Mouse (Mus musculus): Measurements from ENCODE around the gene 5830473C10Rik. TPM values are rescaled to one million over a fixed set of nuclear protein-coding genes. Genes with fewer than 3 reads are reported as not detected.

The 5830473C10Rik gene
- polyA plus RNA-seq, 1 experiment from 2014 or later = not detected

- Histone ChIP-seq H3K9ac (ENCODE audit: low read length) (no peak overlapping the region), H3K9me3 (ENCODE audit: control insufficient read depth, low read length) (no peaks in the 10 kb centered on the region), H3K4me1 (ENCODE audit: control insufficient read depth, insufficient read depth, low read length) (no peaks in the 10 kb centered on the region), H3K4me3 (ENCODE audit: low read depth, low read length) (no peak overlapping the region), H3K27ac (replicated peaks; ENCODE audit: low read depth, low read length) (no peak overlapping the region), H3K4me2 (ENCODE audit: low read depth, severe bottlenecking) (no peak overlapping the region), H3K27me3 (ENCODE audit: control insufficient read depth, insufficient read depth, low read length) (no peaks in the 10 kb centered on the region), H3K36me3 (ENCODE audit: control insufficient read depth, insufficient read depth, low read length) (no peaks in the 10 kb centered on the region)
- WGBS = 86% methylated on average over 4 of the region's 4 CpGs
- DNase-seq (ENCODE audit: low spot score) = no peak
- no peak for ATAC-seq (ENCODE audit: insufficient number of reproducible peaks, low FRiP score, low TSS enrichment, low read depth)
Measured at GRCm38 (mm10) chr5:90564161-90564560, 3.3 kb downstream of the 5830473C10Rik start.

GRCm38 (mm10) chr5:90565205-90565604 is 4.3 kb downstream of the 5830473C10Rik start:
- no peaks in the 10 kb centered on the region for H3K36me3 ChIP-seq (ENCODE audit: control insufficient read depth, insufficient read depth, low read length)
- no peaks in the 10 kb centered on the region for H3K9me3 ChIP-seq (ENCODE audit: control insufficient read depth, low read length)
- DNase-seq (ENCODE audit: low spot score) (no peak), ATAC-seq (ENCODE audit: insufficient number of reproducible peaks, low FRiP score, low TSS enrichment, low read depth) (no peak)
- H3K27me3 ChIP-seq (ENCODE audit: control insufficient read depth, insufficient read depth, low read length) = no peaks in the 10 kb centered on the region
- no peak overlapping the region for H3K9ac ChIP-seq (ENCODE audit: low read length)
- no peak overlapping the region for H3K4me3 ChIP-seq (ENCODE audit: low read depth, low read length)
- 89% methylated on average over 6 of the region's 6 CpGs for WGBS
- H3K4me2 ChIP-seq (ENCODE audit: low read depth, severe bottlenecking) = no peak overlapping the region
- H3K27ac ChIP-seq (replicated peaks; ENCODE audit: low read depth, low read length) = no peak overlapping the region
- no peaks in the 10 kb centered on the region for H3K4me1 ChIP-seq (ENCODE audit: control insufficient read depth, insufficient read depth, low read length)

DNA sequence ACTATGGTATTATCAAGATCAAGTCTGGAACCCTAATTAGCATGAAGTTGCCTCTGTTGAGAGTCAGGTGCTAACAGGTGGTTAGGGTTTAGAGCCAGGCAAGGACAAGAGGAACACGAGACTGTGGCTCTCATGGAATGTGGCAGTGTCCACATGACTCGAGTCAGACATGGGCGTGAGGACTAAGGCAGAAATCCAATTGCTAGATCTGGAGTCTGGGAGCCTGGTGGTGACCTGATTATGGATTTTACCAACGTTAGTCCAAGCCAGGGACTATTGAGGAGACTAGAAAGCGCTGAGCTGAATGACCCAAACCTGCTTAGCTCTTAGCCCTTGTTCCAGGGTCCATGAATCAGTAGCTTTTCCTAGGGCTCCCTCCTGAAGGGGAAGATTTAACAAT is 6.9 kb downstream of the 5830473C10Rik start:
- no peak overlapping the region for H3K27ac ChIP-seq (replicated peaks; ENCODE audit: low read depth, low read length)
- H3K36me3 ChIP-seq (ENCODE audit: control insufficient read depth, insufficient read depth, low read length) = no peaks in the 10 kb centered on the region
- no peak overlapping the region for H3K4me2 ChIP-seq (ENCODE audit: low read depth, severe bottlenecking)
- no peak for ATAC-seq (ENCODE audit: insufficient number of reproducible peaks, low FRiP score, low TSS enrichment, low read depth)
- no peak overlapping the region for H3K4me3 ChIP-seq (ENCODE audit: low read depth, low read length)
- H3K9ac ChIP-seq (ENCODE audit: low read length) = no peak overlapping the region
- WGBS = 84% methylated on average over 5 of the region's 5 CpGs
- H3K27me3 ChIP-seq (ENCODE audit: control insufficient read depth, insufficient read depth, low read length) = no peaks in the 10 kb centered on the region
- H3K9me3 ChIP-seq (ENCODE audit: control insufficient read depth, low read length) = no peaks in the 10 kb centered on the region
- DNase-seq (ENCODE audit: low spot score) = no peak
- no peaks in the 10 kb centered on the region for H3K4me1 ChIP-seq (ENCODE audit: control insufficient read depth, insufficient read depth, low read length)

DNA sequence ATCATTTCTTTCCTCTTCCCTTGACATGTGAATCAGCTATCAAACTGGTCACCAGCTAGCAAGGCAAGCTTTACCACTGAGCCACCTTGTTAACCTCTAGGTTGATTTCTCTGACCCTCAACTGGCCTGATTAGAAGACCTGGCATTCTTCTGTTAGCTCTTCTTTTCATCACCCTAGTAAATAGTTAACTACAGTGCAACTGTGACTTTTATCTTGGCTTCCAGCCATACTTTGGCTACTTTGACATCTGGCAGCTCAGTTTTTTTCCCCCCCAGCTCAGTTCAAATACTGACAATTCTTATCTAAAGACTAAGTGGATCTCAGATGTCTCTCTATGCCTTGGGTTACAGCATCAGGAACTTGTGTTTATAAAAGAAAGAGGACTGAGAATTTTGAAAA is 7.4 kb downstream of the 5830473C10Rik start:
- Histone ChIP-seq H3K36me3 (ENCODE audit: control insufficient read depth, insufficient read depth, low read length) (no peaks in the 10 kb centered on the region), H3K9ac (ENCODE audit: low read length) (no peak overlapping the region), H3K4me2 (ENCODE audit: low read depth, severe bottlenecking) (no peak overlapping the region), H3K27me3 (ENCODE audit: control insufficient read depth, insufficient read depth, low read length) (no peaks in the 10 kb centered on the region), H3K9me3 (ENCODE audit: control insufficient read depth, low read length) (no peaks in the 10 kb centered on the region), H3K4me1 (ENCODE audit: control insufficient read depth, insufficient read depth, low read length) (no peaks in the 10 kb centered on the region), H3K27ac (replicated peaks; ENCODE audit: low read depth, low read length) (no peak overlapping the region), H3K4me3 (ENCODE audit: low read depth, low read length) (no peak overlapping the region)
- ATAC-seq (ENCODE audit: insufficient number of reproducible peaks, low FRiP score, low TSS enrichment, low read depth) = no peak
- DNase-seq (ENCODE audit: low spot score) = no peak

- H3K27me3 ChIP-seq (ENCODE audit: control insufficient read depth, insufficient read depth, low read length) = no peaks in the 10 kb centered on the region
- WGBS = 81% methylated on average over 3 of the region's 3 CpGs
- no peak overlapping the region for H3K4me3 ChIP-seq (ENCODE audit: low read depth, low read length)
- no peaks in the 10 kb centered on the region for H3K4me1 ChIP-seq (ENCODE audit: control insufficient read depth, insufficient read depth, low read length)
- no peak overlapping the region for H3K9ac ChIP-seq (ENCODE audit: low read length)
- H3K27ac ChIP-seq (replicated peaks; ENCODE audit: low read depth, low read length) = no peak overlapping the region
- no peak overlapping the region for H3K4me2 ChIP-seq (ENCODE audit: low read depth, severe bottlenecking)
- no peaks in the 10 kb centered on the region for H3K9me3 ChIP-seq (ENCODE audit: control insufficient read depth, low read length)
- no peaks in the 10 kb centered on the region for H3K36me3 ChIP-seq (ENCODE audit: control insufficient read depth, insufficient read depth, low read length)
- no peak for ATAC-seq (ENCODE audit: insufficient number of reproducible peaks, low FRiP score, low TSS enrichment, low read depth)
- DNase-seq (ENCODE audit: low spot score) = no peak
Measured at GRCm38 (mm10) chr5:90571216-90571615, 10.3 kb downstream of the 5830473C10Rik start.

DNA sequence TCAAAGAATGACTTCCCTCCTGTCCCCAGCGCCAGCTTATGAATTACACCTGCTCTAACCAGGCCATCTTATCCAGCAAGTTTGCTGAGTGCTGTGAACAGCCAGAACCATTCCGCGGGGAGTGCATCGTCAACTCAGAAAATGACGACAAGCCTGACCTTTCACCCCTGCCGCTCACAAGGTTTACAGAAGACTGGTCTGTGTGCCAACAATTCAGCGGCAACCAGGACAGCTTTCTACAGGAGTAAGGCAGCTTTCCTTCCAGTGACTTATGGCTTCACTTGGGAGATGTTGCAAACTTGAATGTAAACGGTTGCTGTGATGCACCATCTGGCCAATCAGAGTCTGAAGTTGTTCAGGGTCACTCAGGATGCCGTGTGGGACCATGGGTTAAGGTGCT is 16.8 kb downstream of the 5830473C10Rik start:
- WGBS = 83% methylated on average over 9 of the region's 9 CpGs
- no peak overlapping the region for H3K4me3 ChIP-seq (ENCODE audit: low read depth, low read length)
- no peaks in the 10 kb centered on the region for H3K36me3 ChIP-seq (ENCODE audit: control insufficient read depth, insufficient read depth, low read length)
- ATAC-seq (ENCODE audit: insufficient number of reproducible peaks, low FRiP score, low TSS enrichment, low read depth) (no peak), DNase-seq (ENCODE audit: low spot score) (no peak)
- no peaks in the 10 kb centered on the region for H3K27me3 ChIP-seq (ENCODE audit: control insufficient read depth, insufficient read depth, low read length)
- H3K4me2 ChIP-seq (ENCODE audit: low read depth, severe bottlenecking) = no peak overlapping the region
- no peaks in the 10 kb centered on the region; the same call in 1 of the 2 replicates for H3K9me3 ChIP-seq (ENCODE audit: control insufficient read depth, low read length)
- H3K4me1 ChIP-seq (ENCODE audit: control insufficient read depth, insufficient read depth, low read length) = no peaks in the 10 kb centered on the region
- H3K9ac ChIP-seq (ENCODE audit: low read length) = no peak overlapping the region
- H3K27ac ChIP-seq (replicated peaks; ENCODE audit: low read depth, low read length) = no peak overlapping the region

GRCm38 (mm10) chr5:90579556-90579955 is 18.6 kb downstream of the 5830473C10Rik start:
- 89% methylated on average over 9 of the region's 9 CpGs for WGBS
- ATAC-seq (ENCODE audit: insufficient number of reproducible peaks, low FRiP score, low TSS enrichment, low read depth) = no peak

GRCm38 (mm10) chr5:90582179-90582578 is 21.3 kb downstream of the 5830473C10Rik start:
- H3K4me1 ChIP-seq (ENCODE audit: control insufficient read depth, insufficient read depth, low read length) = no peaks in the 10 kb centered on the region
- 90% methylated on average over 6 of the region's 6 CpGs for WGBS

More at GRCm38 (mm10) chr5:90579556-90579955, 18.6 kb downstream of the 5830473C10Rik start:
- Histone ChIP-seq H3K36me3 (ENCODE audit: control insufficient read depth, insufficient read depth, low read length) (no peaks in the 10 kb centered on the region), H3K4me2 (ENCODE audit: low read depth, severe bottlenecking) (no peak overlapping the region), H3K9me3 (ENCODE audit: control insufficient read depth, low read length) (no peaks in the 10 kb centered on the region; the same call in 1 of the 2 replicates), H3K27me3 (ENCODE audit: control insufficient read depth, insufficient read depth, low read length) (no peaks in the 10 kb centered on the region), H3K4me1 (ENCODE audit: control insufficient read depth, insufficient read depth, low read length) (no peaks in the 10 kb centered on the region), H3K9ac (ENCODE audit: low read length) (no peak overlapping the region), H3K27ac (replicated peaks; ENCODE audit: low read depth, low read length) (no peak overlapping the region), H3K4me3 (ENCODE audit: low read depth, low read length) (no peak overlapping the region)
- DNase-seq (ENCODE audit: low spot score) = no peak

DNA sequence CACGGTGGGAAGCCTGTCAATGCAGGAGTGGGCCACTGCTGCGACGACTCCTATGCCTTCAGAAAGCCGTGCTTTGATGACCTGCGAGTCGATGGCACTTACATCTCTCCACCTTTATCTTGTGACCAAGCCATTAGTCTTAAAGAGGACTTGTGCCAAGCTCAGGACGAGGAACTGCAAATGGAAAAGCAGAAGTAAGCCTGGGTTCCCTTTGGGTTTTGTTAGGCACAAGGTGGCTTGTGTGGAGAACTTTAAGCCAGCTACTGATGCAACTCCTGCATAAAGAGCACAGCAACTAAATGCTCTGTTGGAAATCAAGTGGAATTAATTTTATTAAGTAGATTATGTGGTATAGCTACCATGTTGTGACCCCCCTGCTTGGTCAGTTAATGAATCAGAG is 23.9 kb downstream of the 5830473C10Rik start:
- no peaks in the 10 kb centered on the region for H3K4me1 ChIP-seq (ENCODE audit: control insufficient read depth, insufficient read depth, low read length)
- H3K9ac ChIP-seq (ENCODE audit: low read length) = no peak overlapping the region
- no peaks in the 10 kb centered on the region for H3K36me3 ChIP-seq (ENCODE audit: control insufficient read depth, insufficient read depth, low read length)
- ATAC-seq (ENCODE audit: insufficient number of reproducible peaks, low FRiP score, low TSS enrichment, low read depth) = no peak
- no peak overlapping the region for H3K27ac ChIP-seq (replicated peaks; ENCODE audit: low read depth, low read length)
- no peaks in the 10 kb centered on the region; the same call in 1 of the 2 replicates for H3K9me3 ChIP-seq (ENCODE audit: control insufficient read depth, low read length)
- H3K4me2 ChIP-seq (ENCODE audit: low read depth, severe bottlenecking) = no peak overlapping the region
- 86% methylated on average over 7 of the region's 7 CpGs for WGBS
- no peak for DNase-seq (ENCODE audit: low spot score)
- H3K4me3 ChIP-seq (ENCODE audit: low read depth, low read length) = no peak overlapping the region
- H3K27me3 ChIP-seq (ENCODE audit: control insufficient read depth, insufficient read depth, low read length) = no peaks in the 10 kb centered on the region

More at GRCm38 (mm10) chr5:90582179-90582578, 21.3 kb downstream of the 5830473C10Rik start:
- DNase-seq (ENCODE audit: low spot score) = no peak
- H3K9me3 ChIP-seq (ENCODE audit: control insufficient read depth, low read length) = no peaks in the 10 kb centered on the region; the same call in 1 of the 2 replicates
- H3K9ac ChIP-seq (ENCODE audit: low read length) = no peak overlapping the region
- H3K27ac ChIP-seq (replicated peaks; ENCODE audit: low read depth, low read length) = no peak overlapping the region
- no peak overlapping the region for H3K4me2 ChIP-seq (ENCODE audit: low read depth, severe bottlenecking)
- no peaks in the 10 kb centered on the region for H3K27me3 ChIP-seq (ENCODE audit: control insufficient read depth, insufficient read depth, low read length)
- no peaks in the 10 kb centered on the region for H3K36me3 ChIP-seq (ENCODE audit: control insufficient read depth, insufficient read depth, low read length)
- H3K4me3 ChIP-seq (ENCODE audit: low read depth, low read length) = no peak overlapping the region
- ATAC-seq (ENCODE audit: insufficient number of reproducible peaks, low FRiP score, low TSS enrichment, low read depth) = no peak
